Mouse (Mus musculus): ENCODE measurements around the gene Esam.

Gene Esam

GRCm38 (mm10) chr9:37554279-37554678, 26.4 kb downstream of the Esam start:
- no peak for DNase-seq (ENCODE audit: low spot score in 2 of 2)

- no peak for DNase-seq (ENCODE audit: low spot score in 2 of 2)
Measured at GRCm38 (mm10) chr9:37554838-37555748, 27.2 kb downstream of the Esam start, which contains the start of gene Siae. Gene Siae (plus strand): TSS chr9:37555698.

- no peak for DNase-seq (ENCODE audit: low spot score in 2 of 2)
Measured at GRCm38 (mm10) chr9:37556366-37556765, 28.5 kb downstream of the Esam start.

GRCm38 (mm10) chr9:37560617-37561016, 32.7 kb downstream of the Esam start:
- DNase-seq (ENCODE audit: low spot score in 2 of 2) = no peak

- no peak for DNase-seq (ENCODE audit: low spot score in 2 of 2)
Measured at GRCm38 (mm10) chr9:37563805-37564204, 35.9 kb downstream of the Esam start.

- no peak for DNase-seq (ENCODE audit: low spot score in 2 of 2)
Measured at GRCm38 (mm10) chr9:37567019-37567418, 39.1 kb downstream of the Esam start.

- DNase-seq (ENCODE audit: low spot score in 2 of 2) = no peak
Measured at GRCm38 (mm10) chr9:37567454-37567853, 39.6 kb downstream of the Esam start.

GRCm38 (mm10) chr9:37567892-37568604, 40.2 kb downstream of the Esam start:
- no peak for DNase-seq (ENCODE audit: low spot score in 2 of 2)

- no peak for DNase-seq (ENCODE audit: low spot score in 2 of 2)
Measured at GRCm38 (mm10) chr9:37568605-37569214, 40.8 kb downstream of the Esam start.

GRCm38 (mm10) chr9:37569231-37569835, 41.5 kb downstream of the Esam start:
- no peak for DNase-seq (ENCODE audit: low spot score in 2 of 2)

GRCm38 (mm10) chr9:37572204-37572876, 44.5 kb downstream of the Esam start:
- DNase-seq (ENCODE audit: low spot score in 2 of 2) = no peak

GRCm38 (mm10) chr9:37576436-37576930, 48.6 kb downstream of the Esam start:
- no peak for DNase-seq (ENCODE audit: low spot score in 2 of 2)

- DNase-seq (ENCODE audit: low spot score in 2 of 2) = no peak
Measured at GRCm38 (mm10) chr9:37583594-37583993, 55.7 kb downstream of the Esam start.

GRCm38 (mm10) chr9:37586718-37587117, 58.8 kb downstream of the Esam start:
- no peak for DNase-seq (ENCODE audit: low spot score in 2 of 2)

Data from urinary bladder, postnatal 36 days (tissue).